Mouse (Mus musculus): ENCODE data around the gene Mdh1. TPM values are rescaled to one million over a fixed set of nuclear protein-coding genes. Genes with fewer than 3 reads are reported as not detected.

Mdh1 gene
- polyA plus RNA-seq, 1 experiment from 2014 or later: 282 TPM

- no peaks in the 10 kb centered on the region for H3K9me3 ChIP-seq (ENCODE audit: control insufficient read depth, low read length)
- DNase-seq (ENCODE audit: low spot score): no peak
- H3K27me3 ChIP-seq (replicated peaks; ENCODE audit: control insufficient read depth, insufficient read depth, low read length): no peaks in the 10 kb centered on the region
- no peak overlapping the region for H3K27ac ChIP-seq (ENCODE audit: low read depth, low read length)
- H3K9ac ChIP-seq (ENCODE audit: low read depth, low read length): no peak overlapping the region
- peaks cover 6% of the 10 kb centered on the region; the same call in 1 of the 2 replicates for H3K36me3 ChIP-seq (ENCODE audit: control insufficient read depth, insufficient read depth, low read length)
- peaks cover 9% of the 10 kb centered on the region for H3K4me1 ChIP-seq (replicated peaks; ENCODE audit: control insufficient read depth, insufficient read depth, low read length)
- H3K4me3 ChIP-seq (ENCODE audit: low read depth, low read length): no peak overlapping the region
- H3K4me2 ChIP-seq: no peak overlapping the region
- 95% methylated on average over 1 of the region's 1 CpGs for WGBS
- no peak for ATAC-seq (replicated peaks; ENCODE audit: low FRiP score)
Measured at GRCm38 (mm10) chr11:21567733-21568132, 4.4 kb downstream of the Mdh1 start.

- Histone ChIP-seq H3K36me3 (ENCODE audit: control insufficient read depth, insufficient read depth, low read length) (peaks cover 7% of the 10 kb centered on the region; the same call in 1 of the 2 replicates), H3K27ac (ENCODE audit: low read depth, low read length) (no peak overlapping the region), H3K4me1 (replicated peaks; ENCODE audit: control insufficient read depth, insufficient read depth, low read length) (peaks cover 9% of the 10 kb centered on the region), H3K27me3 (replicated peaks; ENCODE audit: control insufficient read depth, insufficient read depth, low read length) (no peaks in the 10 kb centered on the region), H3K9me3 (ENCODE audit: control insufficient read depth, low read length) (no peaks in the 10 kb centered on the region), H3K4me2 (no peak overlapping the region), H3K9ac (ENCODE audit: low read depth, low read length) (no peak overlapping the region), H3K4me3 (ENCODE audit: low read depth, low read length) (no peak overlapping the region)
- WGBS: 93% methylated on average over 6 of the region's 6 CpGs
- DNase-seq (ENCODE audit: low spot score) (no peak), ATAC-seq (replicated peaks; ENCODE audit: low FRiP score) (no peak)
Measured at GRCm38 (mm10) chr11:21566934-21567333, 5.2 kb downstream of the Mdh1 start.

- Histone ChIP-seq H3K36me3 (ENCODE audit: control insufficient read depth, insufficient read depth, low read length) (peaks cover 7% of the 10 kb centered on the region; the same call in 1 of the 2 replicates), H3K9ac (ENCODE audit: low read depth, low read length) (no peak overlapping the region), H3K27ac (ENCODE audit: low read depth, low read length) (no peak overlapping the region), H3K4me1 (replicated peaks; ENCODE audit: control insufficient read depth, insufficient read depth, low read length) (peaks cover 5% of the 10 kb centered on the region; the same call in 1 of the 2 replicates), H3K4me2 (no peak overlapping the region), H3K4me3 (ENCODE audit: low read depth, low read length) (no peak overlapping the region), H3K9me3 (ENCODE audit: control insufficient read depth, low read length) (no peaks in the 10 kb centered on the region), H3K27me3 (replicated peaks; ENCODE audit: control insufficient read depth, insufficient read depth, low read length) (no peaks in the 10 kb centered on the region)
- whole genome bisulfite sequencing: 89% methylated on average over 9 of the region's 9 CpGs
- no peak for DNase-seq (ENCODE audit: low spot score)
- no peak for ATAC-seq (replicated peaks; ENCODE audit: low FRiP score)
Measured at GRCm38 (mm10) chr11:21564681-21565405, 7.3 kb downstream of the Mdh1 start.

GRCm38 (mm10) chr11:21563617-21564325 lies 8.4 kb downstream of the Mdh1 start:
- Histone ChIP-seq H3K27ac (ENCODE audit: low read depth, low read length) (no peak overlapping the region), H3K9me3 (ENCODE audit: control insufficient read depth, low read length) (no peaks in the 10 kb centered on the region), H3K4me3 (ENCODE audit: low read depth, low read length) (no peak overlapping the region), H3K4me1 (replicated peaks; ENCODE audit: control insufficient read depth, insufficient read depth, low read length) (no peaks in the 10 kb centered on the region), H3K9ac (ENCODE audit: low read depth, low read length) (no peak overlapping the region), H3K36me3 (ENCODE audit: control insufficient read depth, insufficient read depth, low read length) (peaks cover 7% of the 10 kb centered on the region; the same call in 1 of the 2 replicates), H3K27me3 (replicated peaks; ENCODE audit: control insufficient read depth, insufficient read depth, low read length) (no peaks in the 10 kb centered on the region), H3K4me2 (no peak overlapping the region)
- ATAC-seq (replicated peaks; ENCODE audit: low FRiP score): no peak
- no peak for DNase-seq (ENCODE audit: low spot score)
- 76% methylated on average over 4 of the region's 4 CpGs for WGBS

GRCm38 (mm10) chr11:21561347-21561746 lies 10.8 kb downstream of the Mdh1 start:
- H3K4me3 ChIP-seq (ENCODE audit: low read depth, low read length): no peak overlapping the region
- peaks cover 15% of the 10 kb centered on the region for H3K36me3 ChIP-seq (ENCODE audit: control insufficient read depth, insufficient read depth, low read length)
- no peaks in the 10 kb centered on the region for H3K9me3 ChIP-seq (ENCODE audit: control insufficient read depth, low read length)
- no peak for DNase-seq (ENCODE audit: low spot score)
- no peak overlapping the region for H3K9ac ChIP-seq (ENCODE audit: low read depth, low read length)
- H3K27me3 ChIP-seq (replicated peaks; ENCODE audit: control insufficient read depth, insufficient read depth, low read length): no peaks in the 10 kb centered on the region
- no peak overlapping the region for H3K4me2 ChIP-seq
- 90% methylated on average over 5 of the region's 5 CpGs for WGBS
- ATAC-seq (replicated peaks; ENCODE audit: low FRiP score): no peak
- no peaks in the 10 kb centered on the region for H3K4me1 ChIP-seq (replicated peaks; ENCODE audit: control insufficient read depth, insufficient read depth, low read length)
- H3K27ac ChIP-seq (ENCODE audit: low read depth, low read length): no peak overlapping the region

GRCm38 (mm10) chr11:21559727-21560126 lies 12.4 kb downstream of the Mdh1 start:
- peaks cover 12% of the 10 kb centered on the region for H3K36me3 ChIP-seq (ENCODE audit: control insufficient read depth, insufficient read depth, low read length)
- no peak overlapping the region for H3K27ac ChIP-seq (ENCODE audit: low read depth, low read length)
- no peaks in the 10 kb centered on the region for H3K27me3 ChIP-seq (replicated peaks; ENCODE audit: control insufficient read depth, insufficient read depth, low read length)
- no peak overlapping the region for H3K9ac ChIP-seq (ENCODE audit: low read depth, low read length)
- DNase-seq (ENCODE audit: low spot score): no peak
- no peak overlapping the region for H3K4me3 ChIP-seq (ENCODE audit: low read depth, low read length)
- no peaks in the 10 kb centered on the region for H3K4me1 ChIP-seq (replicated peaks; ENCODE audit: control insufficient read depth, insufficient read depth, low read length)
- 87% methylated on average over 11 of the region's 11 CpGs for WGBS
- H3K4me2 ChIP-seq: no peak overlapping the region
- ATAC-seq (replicated peaks; ENCODE audit: low FRiP score): no peak
- H3K9me3 ChIP-seq (ENCODE audit: control insufficient read depth, low read length): no peaks in the 10 kb centered on the region

- Histone ChIP-seq H3K27me3 (replicated peaks; ENCODE audit: control insufficient read depth, insufficient read depth, low read length) (no peaks in the 10 kb centered on the region), H3K4me2 (no peak overlapping the region), H3K4me3 (ENCODE audit: low read depth, low read length) (no peak overlapping the region), H3K36me3 (ENCODE audit: control insufficient read depth, insufficient read depth, low read length) (no peaks in the 10 kb centered on the region), H3K27ac (ENCODE audit: low read depth, low read length) (no peak overlapping the region), H3K4me1 (replicated peaks; ENCODE audit: control insufficient read depth, insufficient read depth, low read length) (no peaks in the 10 kb centered on the region; the same call in 1 of the 2 replicates), H3K9me3 (ENCODE audit: control insufficient read depth, low read length) (no peaks in the 10 kb centered on the region), H3K9ac (ENCODE audit: low read depth, low read length) (no peak overlapping the region)
- ATAC-seq (replicated peaks; ENCODE audit: low FRiP score): no peak; the same call in 1 of the 2 replicates
- WGBS: 33% methylated on average over 3 of the region's 3 CpGs
- no peak for DNase-seq (ENCODE audit: low spot score)
Measured at GRCm38 (mm10) chr11:21552049-21552448, 20.1 kb downstream of the Mdh1 start.

- H3K4me1 ChIP-seq (replicated peaks; ENCODE audit: control insufficient read depth, insufficient read depth, low read length): no peaks in the 10 kb centered on the region; the same call in 1 of the 2 replicates
- H3K9ac ChIP-seq (ENCODE audit: low read depth, low read length): no peak overlapping the region
- no peak overlapping the region for H3K27ac ChIP-seq (ENCODE audit: low read depth, low read length)
- H3K4me3 ChIP-seq (ENCODE audit: low read depth, low read length): 0 out of 2 replicates have a peak overlapping the region, but pooled peaks have one; percentile 18
- ATAC-seq (replicated peaks; ENCODE audit: low FRiP score) (no peak), DNase-seq (ENCODE audit: low spot score) (no peak)
- 82% methylated on average over 12 of the region's 12 CpGs for WGBS
- H3K27me3 ChIP-seq (replicated peaks; ENCODE audit: control insufficient read depth, insufficient read depth, low read length): no peaks in the 10 kb centered on the region
- H3K4me2 ChIP-seq: peak overlapping the region; percentile 48
- no peaks in the 10 kb centered on the region for H3K9me3 ChIP-seq (ENCODE audit: control insufficient read depth, low read length)
- no peaks in the 10 kb centered on the region for H3K36me3 ChIP-seq (ENCODE audit: control insufficient read depth, insufficient read depth, low read length)
Measured at GRCm38 (mm10) chr11:21550222-21551173, 21.7 kb downstream of the Mdh1 start.

Data from liver, embryonic 11.5 days (tissue).